Mouse (Mus musculus) spleen, adult 2 months (tissue): Measurements from ENCODE around the gene Fgfr2. TPM values are rescaled to one million over a fixed set of nuclear protein-coding genes. Genes with fewer than 3 reads are reported as not detected.
"Not testable (repeated sequence)": the region's sequence is repeated elsewhere in the genome, so short reads cannot be mapped to it uniquely, and the experiment has no call there.

Source experiments
- DNase-seq, 2 experiments: peaks; one replicate each; pipeline versions ENCODE4 v3.0.0 to v3.0.0-alpha.2; 2012 to 2021; ENCODE audit warnings: low spot score in 2 of 2, low read depth in 1 of 2
- H3K27ac ChIP-seq: fragments of 200-500 bp; 2 replicates; pipeline ENCODE4 v1.5.1; 2012; ENCODE audit warnings: low read length, inconsistent platforms; ENCODE audit not compliant: insufficient read depth
- H3K27me3 ChIP-seq: fragments of 200-500 bp; 2 replicates; pipeline ENCODE4 v1.6.1; 2012; ENCODE audit warnings: mild to moderate bottlenecking, moderate library complexity, low read length, inconsistent platforms; ENCODE audit not compliant: control insufficient read depth, insufficient read depth
- H3K36me3 ChIP-seq: fragments of 200-500 bp; 2 replicates; pipeline ENCODE4 v1.6.1; 2012; ENCODE audit warnings: mild to moderate bottlenecking, low read length, inconsistent platforms; ENCODE audit not compliant: control insufficient read depth, insufficient read depth
- H3K4me1 ChIP-seq: fragments of 200-500 bp; 2 replicates; pipeline ENCODE4 v1.6.1; 2011; ENCODE audit warnings: inconsistent platforms; ENCODE audit not compliant: control insufficient read depth, insufficient read depth, insufficient read length
- H3K4me3 ChIP-seq: fragments of 200-500 bp; 2 replicates; pipeline ENCODE4 v1.5.1; 2011; ENCODE audit warnings: mild to moderate bottlenecking, inconsistent platforms; ENCODE audit not compliant: insufficient read depth, insufficient read length; ENCODE audit errors: extremely low read depth
- CTCF ChIP-seq: fragments of 200-500 bp; IDR thresholded peaks from 2 replicates; pipeline ENCODE4 v1.5.1; 2011; ENCODE audit warnings: mild to moderate bottlenecking, inconsistent platforms; ENCODE audit not compliant: insufficient read depth, insufficient read length, insufficient replicate concordance; ENCODE audit errors: extremely low read depth
- POLR2A ChIP-seq: fragments of 200-500 bp; IDR thresholded peaks from 2 replicates; pipeline ENCODE4 v1.6.1; 2011; ENCODE audit warnings: low read depth, low read length, inconsistent platforms
- WGBS: fragments of 180-500 bp; shearing (Covaris S2); methylation state at CpG from one replicate; pipeline ENCODE4 v1.1.7; 2018; 5-methylcytosine and 5-hydroxymethylcytosine counted together
- polyA plus RNA-seq: library from polyadenylated mRNA; depleted of rRNA; stranded (reverse); fragments of >200 nt; gene quantifications from 2 replicates; pipeline ENCODE4 v1.2.3, GENCODE M21; 2012

Fgfr2 gene
- polyA plus RNA-seq, 1 experiment = 1.6 TPM

- DNase-seq = no peak
- Histone ChIP-seq H3K27ac (no peak overlapping the region), H3K36me3 (no peaks in the 10 kb centered on the region; the same call in 1 of the 2 replicates), H3K4me3 (no peak overlapping the region), H3K27me3 (no peaks in the 10 kb centered on the region), H3K4me1 (no peaks in the 10 kb centered on the region)
- TF ChIP-seq CTCF (no peak), POLR2A (no peak)
- 89% methylated on average over 5 of the region's 5 CpGs for WGBS
These were observed 1695.8 kb downstream of the Fgfr2 start for GRCm38 (mm10) chr7:131427331-131427730.

DNA sequence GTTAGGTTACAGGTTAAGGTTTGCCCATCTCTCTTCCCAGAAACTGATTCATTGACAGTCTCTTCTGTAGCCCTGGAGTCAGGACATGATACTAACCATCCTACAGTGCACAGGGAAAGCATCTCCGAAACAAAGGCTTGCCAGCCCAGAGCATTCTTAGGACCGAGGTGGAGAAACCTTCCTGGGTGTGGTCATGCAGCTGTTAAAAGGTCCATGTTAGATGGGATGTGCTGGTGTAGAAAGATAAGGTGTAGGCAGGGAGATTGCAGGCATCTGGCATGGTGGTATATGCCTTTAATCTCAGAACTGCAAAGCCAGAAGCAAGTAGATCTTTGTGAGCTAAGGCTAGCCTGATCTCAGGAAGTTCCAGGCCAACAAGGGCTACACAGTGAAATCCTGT lies 1698.2 kb downstream of the Fgfr2 start:
- no peak overlapping the region for H3K27ac ChIP-seq

GRCm38 (mm10) chr7:131417605-131418004 lies 1705.5 kb downstream of the Fgfr2 start:
- H3K4me1 ChIP-seq = no peaks in the 10 kb centered on the region
- no peaks in the 10 kb centered on the region for H3K27me3 ChIP-seq
- TF ChIP-seq POLR2A = no peak
- TF ChIP-seq CTCF = no peak
- no peak overlapping the region for H3K4me3 ChIP-seq
- H3K27ac ChIP-seq = no peak overlapping the region
- no peaks in the 10 kb centered on the region for H3K36me3 ChIP-seq
- no peak for DNase-seq

More for the DNA sequence above, 1698.2 kb downstream of the Fgfr2 start:
- H3K4me3 ChIP-seq = no peak overlapping the region
- no peak for TF ChIP-seq POLR2A
- no peak for TF ChIP-seq CTCF
- no peak for DNase-seq
- no peaks in the 10 kb centered on the region for H3K27me3 ChIP-seq
- no peaks in the 10 kb centered on the region for H3K4me1 ChIP-seq
- H3K36me3 ChIP-seq = no peaks in the 10 kb centered on the region; the same call in 1 of the 2 replicates
- WGBS = 80% methylated on average over 2 of the region's 2 CpGs

DNA sequence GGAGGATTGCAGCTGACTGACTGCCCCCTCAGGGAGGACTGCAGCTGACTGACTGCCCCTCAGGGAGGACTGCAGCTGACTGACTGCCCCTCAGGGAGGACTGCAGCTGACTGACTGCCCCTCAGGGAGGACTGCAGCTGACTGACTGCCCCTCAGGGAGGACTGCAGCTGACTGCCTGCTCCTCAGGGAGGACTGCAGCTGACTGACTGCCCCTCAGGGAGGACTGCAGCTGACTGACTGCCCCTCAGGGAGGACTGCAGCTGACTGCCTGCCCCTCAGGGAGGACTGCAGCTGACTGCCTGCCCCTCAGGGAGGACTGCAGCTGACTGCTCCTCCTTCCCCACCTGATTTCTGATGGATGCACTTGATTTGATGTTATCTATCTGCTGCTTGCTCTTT lies 1706.4 kb downstream of the Fgfr2 start:
- H3K27me3 ChIP-seq, H3K4me3 ChIP-seq, H3K36me3 ChIP-seq, H3K27ac ChIP-seq, DNase-seq, H3K4me1 ChIP-seq: not testable (repeated sequence)

DNA sequence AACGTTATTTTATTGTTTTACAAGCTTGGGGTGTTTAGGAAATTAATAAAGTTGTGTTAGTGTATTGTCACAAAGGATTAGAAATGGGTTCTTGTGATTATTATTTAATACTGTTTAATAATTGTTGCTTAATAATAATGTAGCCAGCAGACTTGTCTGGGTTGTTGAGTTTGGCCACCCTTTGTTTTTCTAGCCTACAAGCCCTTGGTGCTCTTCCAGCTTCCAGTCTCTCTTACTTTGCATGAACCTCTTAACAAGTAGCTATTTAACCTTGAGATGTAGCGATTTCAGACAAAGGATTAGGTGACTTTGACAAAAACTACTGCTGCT lies 1711.2 kb downstream of the Fgfr2 start:
- Histone ChIP-seq H3K36me3 (no peaks in the 10 kb centered on the region), H3K27ac (no peak overlapping the region), H3K4me3 (no peak overlapping the region), H3K27me3 (no peaks in the 10 kb centered on the region), H3K4me1 (peaks cover 7% of the 10 kb centered on the region)
- WGBS = 80% methylated on average over 2 of the region's 2 CpGs
- no peak for DNase-seq
- TF ChIP-seq POLR2A = no peak
- no peak for TF ChIP-seq CTCF

GRCm38 (mm10) chr7:131411221-131411940 lies 1711.8 kb downstream of the Fgfr2 start:
- no peak overlapping the region for H3K27ac ChIP-seq
- H3K36me3 ChIP-seq = no peaks in the 10 kb centered on the region
- 50% methylated on average over 10 of the region's 10 CpGs for WGBS
- no peak for DNase-seq
- TF ChIP-seq CTCF (no peak), POLR2A (no peak)
- no peaks in the 10 kb centered on the region for H3K27me3 ChIP-seq
- peaks cover 7% of the 10 kb centered on the region for H3K4me1 ChIP-seq
- H3K4me3 ChIP-seq = peak overlapping the region; percentile 9; the same call in 1 of the 2 replicates

DNA sequence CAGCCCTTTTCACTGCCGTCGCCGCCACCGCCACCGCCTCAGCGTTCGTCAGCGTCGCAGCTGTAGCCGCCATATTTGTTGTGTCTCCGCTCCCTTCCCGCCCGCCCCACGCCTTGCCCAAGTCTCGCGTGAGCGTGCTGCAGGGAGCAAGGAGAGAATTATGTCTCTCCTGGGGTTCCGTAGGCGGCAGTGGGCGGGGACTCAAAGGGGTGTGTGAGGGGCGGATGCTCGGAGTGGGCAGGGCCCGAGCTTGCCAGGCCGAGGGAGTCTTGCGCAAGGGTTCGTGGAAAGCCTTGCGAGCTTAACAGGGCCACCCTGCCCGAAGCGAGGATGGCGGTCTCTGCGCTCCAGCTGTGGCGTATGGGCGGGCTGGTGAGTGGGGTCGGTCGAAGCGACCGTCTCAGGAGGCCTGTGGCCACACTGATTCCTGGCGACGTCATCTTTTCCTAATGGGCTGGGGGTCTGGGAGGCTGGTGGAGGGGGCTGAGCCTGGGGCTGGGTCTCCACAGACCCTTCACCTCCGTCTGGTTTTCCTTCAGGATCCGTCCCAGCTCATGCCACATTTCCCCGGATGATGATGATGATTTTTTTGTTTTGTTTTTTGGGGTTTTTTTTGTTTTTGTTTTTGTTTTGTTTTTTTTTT lies 1712.6 kb downstream of the Fgfr2 start, which contains the start of the genes Ikzf5 and Acadsb:
Ikzf5 (minus strand) TSS at position 106 of the 643 bp plus-strand sequence.
Acadsb (plus strand) TSS at position 186 of the 643 bp plus-strand sequence.
- under 1% methylated on average over 42 of the region's 42 CpGs for WGBS
- peak; percentile 96 to 99 for DNase-seq
- TF ChIP-seq CTCF (no peak), POLR2A (peak; percentile 8)
- Histone ChIP-seq H3K4me3 (peak within 1 kb of the TSS; percentile 86), H3K36me3 (no peaks in the 10 kb centered on the region), H3K4me1 (peaks cover 7% of the 10 kb centered on the region), H3K27me3 (no peaks in the 10 kb centered on the region), H3K27ac (peak within 1 kb of the TSS; percentile 49; the same call in 1 of the 2 replicates)
